Mouse (Mus musculus) cerebellum, adult (tissue): ENCODE measurements at regions not wholly inside any gene's neighbourhood (a gene's known extent, or its start where the extent isn't known, plus 50 kb on each side); places are given as distances from the start of the nearest gene placed in this dataset.

Source experiments
- ATAC-seq: cut with Nextera tagmentation; 2 replicates; pipeline ENCODE4 v1.9.2; 2017; ENCODE audit warnings: mild to moderate bottlenecking, moderate library complexity, mixed read lengths; ENCODE audit not compliant: insufficient number of reproducible peaks, low FRiP score, low TSS enrichment

GRCm38 (mm10) chr6:147953753-147954152 is 93.3 kb upstream of the Far2 start:
- no peak for ATAC-seq

- ATAC-seq = no peak
Measured at GRCm38 (mm10) chr6:147954253-147954652, 92.8 kb upstream of the Far2 start.

GRCm38 (mm10) chr6:147954967-147955830 is 91.9 kb upstream of the Far2 start:
- ATAC-seq = no peak

GRCm38 (mm10) chr6:147964739-147965138 is 82.3 kb upstream of the Far2 start:
- ATAC-seq = no peak

GRCm38 (mm10) chr6:147970162-147970608 is 76.9 kb upstream of the Far2 start:
- no peak for ATAC-seq

GRCm38 (mm10) chr6:147972552-147972951 is 74.5 kb upstream of the Far2 start:
- ATAC-seq = no peak

GRCm38 (mm10) chr6:147973059-147973458 is 74.0 kb upstream of the Far2 start:
- ATAC-seq = no peak

GRCm38 (mm10) chr6:147975917-147976316 is 71.1 kb upstream of the Far2 start:
- ATAC-seq = no peak

GRCm38 (mm10) chr6:147989381-147989780 is 57.7 kb upstream of the Far2 start:
- no peak for ATAC-seq
